Mouse (Mus musculus) olfactory bulb, adult 2 months (tissue): ENCODE results near the gene Galntl6.

Experiments
- CTCF ChIP-seq: fragments of 200-500 bp; IDR thresholded peaks from 2 replicates; pipeline ENCODE4 v1.5.1; 2012; ENCODE audit warnings: low read depth, mild to moderate bottlenecking, low read length, moderate library complexity; ENCODE audit not compliant: insufficient read depth
- POLR2A ChIP-seq: fragments of 200-500 bp; IDR thresholded peaks from 2 replicates; pipeline ENCODE4 v1.6.1; 2012; ENCODE audit warnings: mild to moderate bottlenecking, low read depth, low read length, moderate library complexity; ENCODE audit not compliant: insufficient read depth

GRCm38 (mm10) chr8:58895960-58896359, 16.5 kb downstream of the Galntl6 start:
- TF ChIP-seq CTCF (no peak), POLR2A (no peak)
